Mouse (Mus musculus): ENCODE results near the gene Atl3. TPM values are rescaled to one million over a fixed set of nuclear protein-coding genes. Genes with fewer than 3 reads are reported as not detected.

Gene Atl3
- polyA plus RNA-seq, 1 experiment from 2014 or later = 16.2 TPM

GRCm38 (mm10) chr19:7561456-7561855 lies 67.6 kb downstream of the Atl3 start:
- Histone ChIP-seq H3K36me3 (ENCODE audit: control insufficient read depth, insufficient read depth, low read length) (no peaks in the 10 kb centered on the region), H3K9ac (ENCODE audit: low read length) (no peak overlapping the region), H3K27ac (ENCODE audit: low read length) (no peak overlapping the region), H3K9me3 (replicated peaks; ENCODE audit: control insufficient read depth, low read length) (no peaks in the 10 kb centered on the region), H3K27me3 (ENCODE audit: control insufficient read depth, insufficient read depth, low read length) (no peaks in the 10 kb centered on the region), H3K4me2 (ENCODE audit: low read depth, low read length) (no peak overlapping the region), H3K4me1 (ENCODE audit: control insufficient read depth, insufficient read depth, low read length) (no peaks in the 10 kb centered on the region), H3K4me3 (replicated peaks; ENCODE audit: low read length) (no peak overlapping the region)
- WGBS = 60% methylated on average over 3 of the region's 3 CpGs
- ATAC-seq (ENCODE audit: insufficient read depth, low FRiP score) = no peak

DNA sequence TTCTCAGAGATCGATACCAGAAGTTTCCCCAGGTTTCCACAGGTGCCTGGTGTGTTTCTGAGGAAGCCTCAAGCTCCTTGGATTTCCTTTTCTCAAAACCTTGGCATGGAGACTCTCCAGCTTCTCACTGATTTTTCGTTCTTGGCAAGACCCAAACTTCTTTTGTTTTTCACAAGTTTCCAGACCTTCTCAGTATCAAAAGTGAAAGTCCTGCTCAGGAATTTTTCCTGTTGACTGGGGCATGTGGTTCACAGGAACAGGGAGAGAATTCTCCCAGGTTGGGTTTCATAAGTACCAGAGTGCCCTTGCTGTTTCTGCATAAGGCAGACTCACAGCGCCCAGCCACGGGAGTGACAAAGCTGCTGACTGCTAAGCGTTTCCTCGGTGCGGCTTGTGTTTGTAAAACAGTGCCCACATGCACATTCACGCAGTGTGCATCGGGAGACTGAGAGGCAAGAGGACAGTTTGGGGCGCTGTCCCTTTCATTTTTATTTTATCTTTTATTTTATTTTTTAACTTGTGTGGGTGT lies 68.8 kb downstream of the Atl3 start:
- Histone ChIP-seq H3K27ac (ENCODE audit: low read length) (no peak overlapping the region), H3K9me3 (replicated peaks; ENCODE audit: control insufficient read depth, low read length) (no peaks in the 10 kb centered on the region), H3K9ac (ENCODE audit: low read length) (no peak overlapping the region), H3K4me1 (ENCODE audit: control insufficient read depth, insufficient read depth, low read length) (no peaks in the 10 kb centered on the region), H3K36me3 (ENCODE audit: control insufficient read depth, insufficient read depth, low read length) (no peaks in the 10 kb centered on the region), H3K4me3 (replicated peaks; ENCODE audit: low read length) (no peak overlapping the region), H3K4me2 (ENCODE audit: low read depth, low read length) (no peak overlapping the region), H3K27me3 (ENCODE audit: control insufficient read depth, insufficient read depth, low read length) (no peaks in the 10 kb centered on the region)
- no peak for ATAC-seq (ENCODE audit: insufficient read depth, low FRiP score)
- 82% methylated on average over 10 of the region's 10 CpGs for WGBS

GRCm38 (mm10) chr19:7563676-7564075 lies 69.8 kb downstream of the Atl3 start:
- no peaks in the 10 kb centered on the region for H3K9me3 ChIP-seq (replicated peaks; ENCODE audit: control insufficient read depth, low read length)
- H3K27me3 ChIP-seq (ENCODE audit: control insufficient read depth, insufficient read depth, low read length) = no peaks in the 10 kb centered on the region
- H3K4me1 ChIP-seq (ENCODE audit: control insufficient read depth, insufficient read depth, low read length) = no peaks in the 10 kb centered on the region
- H3K9ac ChIP-seq (ENCODE audit: low read length) = no peak overlapping the region
- H3K27ac ChIP-seq (ENCODE audit: low read length) = no peak overlapping the region
- H3K4me3 ChIP-seq (replicated peaks; ENCODE audit: low read length) = no peak overlapping the region
- ATAC-seq (ENCODE audit: insufficient read depth, low FRiP score) = no peak
- no peak overlapping the region for H3K4me2 ChIP-seq (ENCODE audit: low read depth, low read length)
- H3K36me3 ChIP-seq (ENCODE audit: control insufficient read depth, insufficient read depth, low read length) = no peaks in the 10 kb centered on the region
- 75% methylated on average over 2 of the region's 2 CpGs for WGBS

- 54% methylated on average over 1 of the region's 1 CpGs for WGBS
- Histone ChIP-seq H3K4me2 (ENCODE audit: low read depth, low read length) (no peak overlapping the region), H3K4me1 (ENCODE audit: control insufficient read depth, insufficient read depth, low read length) (no peaks in the 10 kb centered on the region), H3K9ac (ENCODE audit: low read length) (no peak overlapping the region), H3K27me3 (ENCODE audit: control insufficient read depth, insufficient read depth, low read length) (no peaks in the 10 kb centered on the region), H3K9me3 (replicated peaks; ENCODE audit: control insufficient read depth, low read length) (no peaks in the 10 kb centered on the region), H3K27ac (ENCODE audit: low read length) (no peak overlapping the region), H3K4me3 (replicated peaks; ENCODE audit: low read length) (no peak overlapping the region), H3K36me3 (ENCODE audit: control insufficient read depth, insufficient read depth, low read length) (no peaks in the 10 kb centered on the region)
- ATAC-seq (ENCODE audit: insufficient read depth, low FRiP score) = no peak
Observed at GRCm38 (mm10) chr19:7564457-7564856, 70.6 kb downstream of the Atl3 start.

- H3K9ac ChIP-seq (ENCODE audit: low read length) = no peak overlapping the region
- no peaks in the 10 kb centered on the region for H3K36me3 ChIP-seq (ENCODE audit: control insufficient read depth, insufficient read depth, low read length)
- H3K27me3 ChIP-seq (ENCODE audit: control insufficient read depth, insufficient read depth, low read length) = no peaks in the 10 kb centered on the region
- H3K4me3 ChIP-seq (replicated peaks; ENCODE audit: low read length) = no peak overlapping the region
- H3K4me1 ChIP-seq (ENCODE audit: control insufficient read depth, insufficient read depth, low read length) = no peaks in the 10 kb centered on the region
- H3K27ac ChIP-seq (ENCODE audit: low read length) = no peak overlapping the region
- no peaks in the 10 kb centered on the region for H3K9me3 ChIP-seq (replicated peaks; ENCODE audit: control insufficient read depth, low read length)
- no peak overlapping the region for H3K4me2 ChIP-seq (ENCODE audit: low read depth, low read length)
- ATAC-seq (ENCODE audit: insufficient read depth, low FRiP score) = no peak
- 70% methylated on average over 3 of the region's 3 CpGs for WGBS
Observed at GRCm38 (mm10) chr19:7566826-7567225, 73.0 kb downstream of the Atl3 start.

- Histone ChIP-seq H3K36me3 (ENCODE audit: control insufficient read depth, insufficient read depth, low read length) (no peaks in the 10 kb centered on the region), H3K27ac (ENCODE audit: low read length) (no peak overlapping the region), H3K9ac (ENCODE audit: low read length) (no peak overlapping the region), H3K4me2 (ENCODE audit: low read depth, low read length) (no peak overlapping the region), H3K4me1 (ENCODE audit: control insufficient read depth, insufficient read depth, low read length) (no peaks in the 10 kb centered on the region), H3K9me3 (replicated peaks; ENCODE audit: control insufficient read depth, low read length) (no peaks in the 10 kb centered on the region), H3K27me3 (ENCODE audit: control insufficient read depth, insufficient read depth, low read length) (no peaks in the 10 kb centered on the region), H3K4me3 (replicated peaks; ENCODE audit: low read length) (no peak overlapping the region)
- ATAC-seq (ENCODE audit: insufficient read depth, low FRiP score) = no peak
- WGBS = 40% methylated on average over 3 of the region's 3 CpGs
Observed at GRCm38 (mm10) chr19:7568364-7568763, 74.5 kb downstream of the Atl3 start.

DNA sequence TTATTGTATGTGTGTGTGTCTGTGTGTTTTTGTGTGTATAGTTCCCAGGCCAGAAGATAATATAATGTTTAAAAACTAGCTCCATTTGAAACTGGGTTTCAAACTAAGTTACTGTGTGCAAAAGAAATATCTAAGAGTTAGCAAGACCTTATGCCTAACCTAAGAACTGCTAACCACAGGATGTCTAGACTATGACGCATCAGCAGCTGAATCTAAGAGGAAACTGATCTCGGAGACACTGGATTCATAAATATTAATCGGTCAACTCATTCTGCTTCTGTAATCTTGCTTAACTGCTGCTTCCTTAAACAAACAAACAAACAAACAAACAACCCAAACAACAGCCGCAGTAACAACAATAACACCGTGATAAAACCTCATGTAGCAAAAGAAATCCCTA lies 75.8 kb downstream of the Atl3 start:
- H3K9ac ChIP-seq (ENCODE audit: low read length) = no peak overlapping the region
- no peak overlapping the region for H3K27ac ChIP-seq (ENCODE audit: low read length)
- H3K36me3 ChIP-seq (ENCODE audit: control insufficient read depth, insufficient read depth, low read length) = no peaks in the 10 kb centered on the region
- H3K4me3 ChIP-seq (replicated peaks; ENCODE audit: low read length) = no peak overlapping the region
- H3K4me1 ChIP-seq (ENCODE audit: control insufficient read depth, insufficient read depth, low read length) = no peaks in the 10 kb centered on the region
- no peak for ATAC-seq (ENCODE audit: insufficient read depth, low FRiP score)
- H3K9me3 ChIP-seq (replicated peaks; ENCODE audit: control insufficient read depth, low read length) = no peaks in the 10 kb centered on the region
- no peak overlapping the region for H3K4me2 ChIP-seq (ENCODE audit: low read depth, low read length)
- no peaks in the 10 kb centered on the region for H3K27me3 ChIP-seq (ENCODE audit: control insufficient read depth, insufficient read depth, low read length)
- 81% methylated on average over 5 of the region's 5 CpGs for whole genome bisulfite sequencing

DNA sequence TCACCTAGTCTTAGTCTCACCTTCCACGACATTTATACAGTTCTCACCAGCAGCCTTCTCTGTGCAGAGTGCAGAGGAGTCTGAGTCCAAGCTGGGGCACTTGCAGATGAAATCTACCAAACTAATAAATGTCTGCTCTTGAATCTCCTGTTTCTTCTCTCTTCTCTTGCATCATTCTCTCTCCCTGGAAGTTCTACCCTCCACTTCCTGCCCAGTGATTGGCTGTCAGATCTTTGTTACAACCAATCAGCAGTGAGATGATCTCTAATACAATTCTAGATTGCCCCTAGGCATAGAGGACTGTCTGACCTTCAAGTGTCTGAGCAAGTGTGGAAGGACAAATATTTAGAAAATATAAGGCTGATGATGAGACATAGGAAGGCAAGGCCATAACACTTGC lies 82.3 kb downstream of the Atl3 start:
- Histone ChIP-seq H3K4me2 (ENCODE audit: low read depth, low read length) (no peak overlapping the region), H3K36me3 (ENCODE audit: control insufficient read depth, insufficient read depth, low read length) (no peaks in the 10 kb centered on the region), H3K27me3 (ENCODE audit: control insufficient read depth, insufficient read depth, low read length) (no peaks in the 10 kb centered on the region), H3K4me1 (ENCODE audit: control insufficient read depth, insufficient read depth, low read length) (peaks cover 2% of the 10 kb centered on the region; the same call in 1 of the 2 replicates), H3K9ac (ENCODE audit: low read length) (no peak overlapping the region), H3K4me3 (replicated peaks; ENCODE audit: low read length) (no peak overlapping the region), H3K9me3 (replicated peaks; ENCODE audit: control insufficient read depth, low read length) (no peaks in the 10 kb centered on the region), H3K27ac (ENCODE audit: low read length) (no peak overlapping the region)
- ATAC-seq (ENCODE audit: insufficient read depth, low FRiP score) = no peak
- WGBS = 81% methylated on average over 1 of the region's 1 CpGs

DNA sequence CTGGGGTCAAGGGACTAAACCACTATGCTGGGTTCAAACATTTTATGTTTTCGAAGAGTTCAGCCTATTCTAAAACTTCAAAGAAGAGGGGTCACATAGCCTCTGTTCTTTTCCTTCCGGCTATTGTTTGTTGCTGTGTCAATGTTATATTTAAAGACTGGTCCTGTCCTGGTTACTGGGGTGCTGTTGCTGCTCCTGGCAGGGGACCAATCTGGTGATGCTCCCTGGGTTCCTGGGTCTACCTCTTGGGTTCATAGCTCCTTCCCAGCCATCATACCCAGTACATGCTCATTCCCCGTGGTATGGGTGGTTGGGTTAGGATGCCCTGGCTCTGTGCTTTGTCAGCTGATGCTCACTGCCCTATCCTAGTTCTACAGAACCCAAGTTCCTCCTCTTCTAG lies 83.9 kb downstream of the Atl3 start:
- Histone ChIP-seq H3K9me3 (replicated peaks; ENCODE audit: control insufficient read depth, low read length) (no peaks in the 10 kb centered on the region), H3K4me1 (ENCODE audit: control insufficient read depth, insufficient read depth, low read length) (peaks cover 3% of the 10 kb centered on the region; the same call in 1 of the 2 replicates), H3K27ac (ENCODE audit: low read length) (no peak overlapping the region), H3K27me3 (ENCODE audit: control insufficient read depth, insufficient read depth, low read length) (no peaks in the 10 kb centered on the region), H3K4me3 (replicated peaks; ENCODE audit: low read length) (no peak overlapping the region), H3K4me2 (ENCODE audit: low read depth, low read length) (no peak overlapping the region), H3K9ac (ENCODE audit: low read length) (no peak overlapping the region), H3K36me3 (ENCODE audit: control insufficient read depth, insufficient read depth, low read length) (no peaks in the 10 kb centered on the region)
- 70% methylated on average over 3 of the region's 3 CpGs for WGBS
- ATAC-seq (ENCODE audit: insufficient read depth, low FRiP score) = no peak

GRCm38 (mm10) chr19:7581042-7581441 lies 87.2 kb downstream of the Atl3 start:
- WGBS = 27% methylated on average over 5 of the region's 5 CpGs
- Histone ChIP-seq H3K4me2 (ENCODE audit: low read depth, low read length) (no peak overlapping the region), H3K27me3 (ENCODE audit: control insufficient read depth, insufficient read depth, low read length) (no peaks in the 10 kb centered on the region)

More at GRCm38 (mm10) chr19:7581042-7581441, 87.2 kb downstream of the Atl3 start:
- no peak overlapping the region for H3K4me3 ChIP-seq (replicated peaks; ENCODE audit: low read length)
- peaks cover 3% of the 10 kb centered on the region; the same call in 1 of the 2 replicates for H3K4me1 ChIP-seq (ENCODE audit: control insufficient read depth, insufficient read depth, low read length)
- H3K36me3 ChIP-seq (ENCODE audit: control insufficient read depth, insufficient read depth, low read length) = no peaks in the 10 kb centered on the region
- no peak overlapping the region for H3K9ac ChIP-seq (ENCODE audit: low read length)
- peak; percentile 90 for ATAC-seq (ENCODE audit: insufficient read depth, low FRiP score)
- H3K27ac ChIP-seq (ENCODE audit: low read length) = 0 out of 2 replicates have a peak overlapping the region, but pooled peaks have one; percentile 49
- no peaks in the 10 kb centered on the region for H3K9me3 ChIP-seq (replicated peaks; ENCODE audit: control insufficient read depth, low read length)
